Mouse (Mus musculus) ES-E14 (cell line): ENCODE results near the gene Zfp113. TPM values are rescaled to one million over a fixed set of nuclear protein-coding genes. Genes with fewer than 3 reads are reported as not detected.

ENCODE experiments used
- DNase-seq: peaks from one replicate; pipeline ENCODE4 v3.0.0-alpha.2; 2013; ENCODE audit warnings: low read depth, low spot score
- H3K27ac ChIP-seq: 2 replicates; pipeline ENCODE4 v1.5.1; 2012; ENCODE audit warnings: low read depth, mild to moderate bottlenecking, low read length, moderate library complexity, mixed read lengths; ENCODE audit not compliant: poor library complexity, insufficient read depth, severe bottlenecking
- H3K36me3 ChIP-seq: 2 replicates; pipeline ENCODE4 v1.6.1; 2012; ENCODE audit warnings: mild to moderate bottlenecking, low read length, moderate library complexity, mixed read lengths; ENCODE audit not compliant: control insufficient read depth, poor library complexity, insufficient read depth, severe bottlenecking
- H3K4me1 ChIP-seq, 2 experiments: fragments of 150-350 bp in 1 of 2; sonication (generic) in 1 of 2; 2 replicates each; pipeline ENCODE4 v1.6.1; 2012; ENCODE audit warnings: low read length in 2 of 2, mild to moderate bottlenecking in 1 of 2, mixed read lengths in 1 of 2; ENCODE audit not compliant: control insufficient read depth in 2 of 2, insufficient read depth in 2 of 2, poor library complexity in 1 of 2
- H3K4me3 ChIP-seq, 2 experiments: fragments of 150-350 bp in 1 of 2; sonication (generic) in 1 of 2; 2 replicates each; pipeline ENCODE4 v1.5.1; 2012; ENCODE audit warnings: low read length in 2 of 2, low read depth in 1 of 2, mild to moderate bottlenecking in 1 of 2, mixed read lengths in 1 of 2; ENCODE audit not compliant: insufficient read depth in 1 of 2, poor library complexity in 1 of 2, severe bottlenecking in 1 of 2
- H3K9ac ChIP-seq: 2 replicates; pipeline ENCODE4 v1.6.1; 2012; ENCODE audit warnings: low read depth, mild to moderate bottlenecking, low read length, mixed read lengths; ENCODE audit not compliant: poor library complexity, insufficient read depth, severe bottlenecking
- H3K9me3 ChIP-seq: fragments of 150-350 bp; sonication (generic); 2 replicates; pipeline ENCODE4 v1.6.1; 2012; ENCODE audit warnings: low read depth, mild to moderate bottlenecking, low read length; ENCODE audit not compliant: control insufficient read depth, insufficient read depth
- CHD2 ChIP-seq: IDR thresholded peaks from 2 replicates; pipeline ENCODE4 v1.6.1; 2014; ENCODE audit warnings: mild to moderate bottlenecking, low read depth, low read length, inconsistent platforms
- HCFC1 ChIP-seq: IDR thresholded peaks from 2 replicates; pipeline ENCODE4 v1.6.1; 2012; ENCODE audit warnings: low read length, inconsistent platforms, borderline replicate concordance; ENCODE audit not compliant: insufficient read depth
- MAFK ChIP-seq: IDR thresholded peaks from 2 replicates; pipeline ENCODE4 v1.6.1; 2014; ENCODE audit warnings: mild to moderate bottlenecking, low read depth, low read length, inconsistent platforms; ENCODE audit not compliant: insufficient read depth
- ZC3H11A ChIP-seq: IDR thresholded peaks from 2 replicates; pipeline ENCODE4 v1.6.1; 2012; ENCODE audit warnings: low read depth, mild to moderate bottlenecking, inconsistent platforms, low read length, borderline replicate concordance
- ZNF384 ChIP-seq: IDR thresholded peaks from 2 replicates; pipeline ENCODE4 v1.6.1; 2012; ENCODE audit warnings: low read depth, low read length, inconsistent platforms
- in situ Hi-C, 2 experiments: fragments of 600-800 bp; cut with MboI; formaldehyde crosslinking; loops; one replicate each; pipeline ENCODE4 v1.15.1; 2025; ENCODE audit warnings: low sequenced_read_pairs in 2 of 2, inconsistent platforms in 1 of 2; ENCODE audit not compliant: unreplicated experiment in 2 of 2
- total RNA-seq: library from RNA; depleted of rRNA; stranded (reverse); fragments of 300-350 nt; gene quantifications from 2 replicates; pipeline ENCODE4 v1.2.3, GENCODE M21; 2012; rRNA removed

Gene Zfp113
- total RNA-seq, 1 experiment, result 3.7 TPM

DNA sequence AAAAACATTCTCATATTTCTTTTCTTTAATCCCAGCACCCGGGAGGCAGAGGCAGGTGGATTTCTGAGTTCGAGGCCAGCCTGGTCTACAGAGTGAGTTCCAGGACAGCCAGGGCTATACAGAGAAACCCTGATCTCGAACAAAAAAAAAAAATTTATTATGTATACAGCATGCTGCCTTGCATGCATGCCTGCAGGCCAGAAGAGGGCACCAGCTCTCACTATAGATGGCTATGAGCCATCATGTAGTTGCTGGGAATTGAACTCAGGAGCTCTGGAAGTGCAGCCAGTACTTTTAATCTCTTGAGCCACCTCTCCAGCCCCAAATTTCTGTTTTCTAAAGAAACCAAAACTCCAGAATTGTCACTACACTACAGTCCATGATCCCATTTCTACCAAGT lies 65.3 kb downstream of the Zfp113 start:
- Histone ChIP-seq H3K36me3 (peaks cover 20% of the 10 kb centered on the region), H3K9me3 (no peaks in the 10 kb centered on the region), H3K4me3 (no peak overlapping the region), H3K9ac (no peak overlapping the region), H3K4me1 (peaks cover 4 to 6% of the 10 kb centered on the region in 2 experiments), H3K27ac (no peak overlapping the region; the same call in 1 of the 2 replicates)
- peak; percentile 19 for DNase-seq
- TF ChIP-seq HCFC1 (no peak), ZNF384 (peak; percentile 69), CHD2 (no peak), MAFK (no peak), ZC3H11A (no peak)
- in situ Hi-C loops, result no loop called here

Other genes with a start within 250 kb of the Zfp113 start
- 0.26 and 0.31 TPM in 2 replicates for gene Cyp3a13, start 234.1 kb downstream of the Zfp113 start, total RNA-seq
- gene Gjc3, start 192.6 kb downstream of the Zfp113 start, total RNA-seq, result 0.04 TPM in 1 of 2 replicates, not detected in the other
- gene Azgp1, start 174.2 kb downstream of the Zfp113 start, total RNA-seq, result not detected in 2 replicates
- not detected in 2 replicates for gene Smok3a, start 134.5 kb downstream of the Zfp113 start, total RNA-seq
- gene Smok3b, start 134.3 kb downstream of the Zfp113 start, total RNA-seq, result not detected in 2 replicates
- not detected in 2 replicates for gene Smok3c, start 102.5 kb downstream of the Zfp113 start, total RNA-seq
- 9.8 and 10.5 TPM in 2 replicates for gene Zkscan1, start 70.7 kb downstream of the Zfp113 start, total RNA-seq
- gene Zscan21, start 38.8 kb downstream of the Zfp113 start, total RNA-seq, result 12.2 and 15.5 TPM in 2 replicates
- 98.6 and 122 TPM in 2 replicates for gene Cops6, start 5.3 kb upstream of the Zfp113 start, total RNA-seq
- 42.7 and 44.9 TPM in 2 replicates for gene Ap4m1, start 16.3 kb upstream of the Zfp113 start, total RNA-seq
- gene Mcm7, start 16.7 kb upstream of the Zfp113 start, total RNA-seq, result 327 and 403 TPM in 2 replicates
- 59.3 and 81.1 TPM in 2 replicates for gene Taf6, start 31.7 kb upstream of the Zfp113 start, total RNA-seq
- gene Cnpy4, start 31.7 kb upstream of the Zfp113 start, total RNA-seq, result 43.5 and 59.5 TPM in 2 replicates
- 2.5 and 3.1 TPM in 2 replicates for gene Mblac1, start 38.6 kb upstream of the Zfp113 start, total RNA-seq
- 0.09 TPM in 1 of 2 replicates, not detected in the other for gene Nxpe5, start 70.2 kb upstream of the Zfp113 start, total RNA-seq
- 87.2 and 87.3 TPM in 2 replicates for gene Lamtor4, start 99.7 kb upstream of the Zfp113 start, total RNA-seq
- gene BC037034, start 108.3 kb upstream of the Zfp113 start, total RNA-seq, result 13.7 and 16.2 TPM in 2 replicates
- 0.58 and 0.94 TPM in 2 replicates for gene Gal3st4, start 117.1 kb upstream of the Zfp113 start, total RNA-seq
- gene Gm43720, start 124.2 kb upstream of the Zfp113 start, total RNA-seq, result not detected in 2 replicates
- 14.9 and 20.2 TPM in 2 replicates for gene Gpc2, start 124.3 kb upstream of the Zfp113 start, total RNA-seq
- gene Stag3, start 124.5 kb upstream of the Zfp113 start, total RNA-seq, result 101 and 108 TPM in 2 replicates
- 1.2 TPM in 2 replicates for gene Pvrig, start 186.2 kb upstream of the Zfp113 start, total RNA-seq